Mouse (Mus musculus) stomach, embryonic 16.5 days (tissue): ENCODE measurements around the gene Ank3. TPM values are rescaled to one million over a fixed set of nuclear protein-coding genes. Genes with fewer than 3 reads are reported as not detected.
A peak's percentile ranks its signal among the peaks of the same experiment; 100 is the strongest.

ENCODE experiments used
- ATAC-seq: fragments of 200-750 bp; cut with Nextera tagmentation; 2 replicates; pipeline ENCODE4 v1.8.0; 2017; ENCODE audit warnings: moderate number of reproducible peaks, moderate TSS enrichment; ENCODE audit not compliant: insufficient read depth, low FRiP score
- H3K27ac ChIP-seq: fragments of 300-500 bp; sonication (generic); 2 replicates; pipeline ENCODE4 v1.5.1; 2014; ENCODE audit warnings: low read length
- H3K27me3 ChIP-seq: fragments of 300-500 bp; sonication (generic); 2 replicates; pipeline ENCODE4 v1.6.1; 2014; ENCODE audit warnings: low read length, control low read depth, mixed read lengths; ENCODE audit not compliant: control insufficient read depth, insufficient read depth
- H3K36me3 ChIP-seq: fragments of 300-500 bp; sonication (generic); 2 replicates; pipeline ENCODE4 v1.6.1; 2014; ENCODE audit warnings: low read length; ENCODE audit not compliant: control insufficient read depth, insufficient read depth
- H3K4me1 ChIP-seq: fragments of 300-500 bp; sonication (generic); 2 replicates; pipeline ENCODE4 v1.6.1; 2014; ENCODE audit warnings: low read length, control low read depth, mixed read lengths; ENCODE audit not compliant: control insufficient read depth, insufficient read depth
- H3K4me2 ChIP-seq: fragments of 300-500 bp; sonication (generic); 2 replicates; pipeline ENCODE4 v1.6.1; 2014; ENCODE audit warnings: low read depth, low read length, mixed read lengths
- H3K4me3 ChIP-seq: fragments of 300-500 bp; sonication (generic); replicated peaks from 2 replicates; pipeline ENCODE4 v1.5.1; 2014; ENCODE audit warnings: mild to moderate bottlenecking, low read length
- H3K9ac ChIP-seq: fragments of 300-500 bp; sonication (generic); 2 replicates; pipeline ENCODE4 v1.6.1; 2014; ENCODE audit warnings: low read length
- H3K9me3 ChIP-seq: fragments of 300-500 bp; sonication (generic); replicated peaks from 2 replicates; pipeline ENCODE4 v1.6.1; 2016; ENCODE audit warnings: low read length, control low read depth; ENCODE audit not compliant: control insufficient read depth
- WGBS: fragments of 180-500 bp; shearing (Covaris S2); extraction: QIAGEN DNeasy Blood & Tissue Kit; methylation state at CpG from one replicate; pipeline ENCODE4 v1.1.7; 2014; 5-methylcytosine and 5-hydroxymethylcytosine counted together
- polyA plus RNA-seq: library from polyadenylated mRNA; unstranded; fragments of >200 nt; fragmentation: Nextera tagmentation; extraction: Ambion mirVana; gene quantifications from 2 replicates; pipeline ENCODE4 v1.2.1, GENCODE M21; 2015

Gene Ank3
- polyA plus RNA-seq, 1 experiment from 2014 or later = 37.7 TPM

DNA sequence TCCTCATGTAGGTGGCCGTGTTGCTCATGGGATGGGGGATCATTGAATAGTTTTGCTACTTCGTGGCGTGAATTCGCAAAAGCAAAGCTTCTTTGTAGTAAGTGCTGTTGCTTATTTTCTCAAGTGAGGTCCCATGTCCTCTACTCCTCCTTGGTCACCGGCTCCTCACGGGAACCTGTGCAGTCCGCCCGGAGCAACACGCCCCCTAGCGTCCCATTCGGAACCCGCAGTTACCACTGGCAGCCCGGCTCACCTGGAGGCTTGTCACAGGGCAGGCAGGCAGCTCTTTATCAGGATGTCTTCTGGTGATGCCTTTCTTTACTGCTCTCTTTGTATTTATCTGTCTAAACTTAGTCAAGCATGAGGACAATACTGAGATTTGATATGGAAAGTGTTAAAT lies 157.7 kb downstream of the Ank3 start:
- Histone ChIP-seq H3K27ac (no peak overlapping the region), H3K9me3 (no peaks in the 10 kb centered on the region), H3K4me2 (no peak overlapping the region), H3K4me1 (no peaks in the 10 kb centered on the region), H3K36me3 (no peaks in the 10 kb centered on the region), H3K27me3 (no peaks in the 10 kb centered on the region), H3K4me3 (no peak overlapping the region), H3K9ac (no peak overlapping the region)
- WGBS = 19% methylated on average over 13 of the region's 13 CpGs
- ATAC-seq = no peak

DNA sequence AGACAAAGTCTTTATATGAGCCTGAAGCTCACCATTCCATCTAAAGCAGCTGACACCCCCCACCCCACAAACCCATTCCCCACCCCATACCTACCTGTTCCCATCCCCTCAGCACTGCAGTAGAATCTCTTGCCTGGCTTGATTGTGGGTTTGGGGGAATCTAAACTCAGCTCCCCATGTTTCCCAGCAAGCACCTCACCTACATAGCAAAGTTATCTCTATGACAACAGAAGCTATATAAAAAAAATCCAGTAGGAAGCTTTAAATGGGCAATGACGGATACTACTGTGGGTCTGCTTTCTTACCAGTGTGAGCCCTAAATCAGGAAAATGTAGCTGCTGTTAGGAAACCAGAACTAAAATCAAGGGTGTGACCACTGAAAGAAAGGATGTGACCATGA lies 161.7 kb downstream of the Ank3 start:
- Histone ChIP-seq H3K9me3 (no peaks in the 10 kb centered on the region), H3K4me2 (no peak overlapping the region), H3K36me3 (no peaks in the 10 kb centered on the region), H3K27ac (no peak overlapping the region), H3K4me1 (no peaks in the 10 kb centered on the region), H3K4me3 (no peak overlapping the region), H3K27me3 (no peaks in the 10 kb centered on the region), H3K9ac (no peak overlapping the region)
- ATAC-seq = no peak
- 79% methylated on average over 1 of the region's 1 CpGs for WGBS

DNA sequence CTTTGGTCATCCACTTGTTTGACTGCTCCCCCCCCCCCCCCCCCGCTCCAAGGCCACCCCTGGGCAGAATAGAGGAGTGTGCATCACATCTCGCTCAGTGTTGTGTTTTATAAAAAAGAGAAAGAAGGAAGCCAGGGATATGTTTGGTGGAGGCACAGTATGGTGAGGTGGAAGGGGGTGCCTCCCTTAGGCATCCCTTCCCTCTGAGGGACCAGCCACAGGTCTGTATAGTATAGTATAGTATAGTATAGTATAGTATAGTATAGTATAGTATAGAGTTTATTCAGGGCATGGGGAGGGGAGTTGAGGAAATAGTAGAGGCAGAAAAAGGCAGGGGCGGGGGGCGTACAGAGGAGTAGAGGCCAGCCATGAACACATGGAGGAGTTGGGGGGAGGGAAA lies 164.4 kb downstream of the Ank3 start:
- no peak overlapping the region for H3K27ac ChIP-seq
- H3K27me3 ChIP-seq = no peaks in the 10 kb centered on the region
- H3K4me2 ChIP-seq = no peak overlapping the region
- no peaks in the 10 kb centered on the region for H3K9me3 ChIP-seq
- 87% methylated on average over 3 of the region's 4 CpGs for WGBS
- no peak for ATAC-seq
- H3K4me1 ChIP-seq = no peaks in the 10 kb centered on the region
- H3K9ac ChIP-seq = no peak overlapping the region
- no peaks in the 10 kb centered on the region for H3K36me3 ChIP-seq
- H3K4me3 ChIP-seq = no peak overlapping the region

DNA sequence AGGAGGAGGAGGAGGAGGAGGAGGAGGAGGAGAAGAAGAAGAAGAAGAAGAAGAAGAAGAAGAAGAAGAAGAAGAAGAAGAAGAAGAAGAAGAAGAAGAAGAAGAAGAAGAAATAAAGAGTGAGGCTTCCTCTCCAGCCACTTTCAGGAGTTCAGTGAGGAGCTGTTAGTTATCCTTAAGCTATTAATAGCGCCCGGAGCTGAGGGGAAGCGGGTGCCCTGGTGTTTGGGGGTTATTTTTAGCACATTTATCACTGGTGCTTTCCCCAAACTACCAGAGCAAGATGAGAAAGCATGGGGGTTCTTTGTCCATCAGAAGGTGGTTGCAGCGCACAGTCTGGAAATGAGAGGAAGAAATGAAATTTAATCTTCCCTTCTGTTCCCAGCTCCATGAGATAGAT lies 166.5 kb downstream of the Ank3 start:
- no peak overlapping the region for H3K9ac ChIP-seq
- H3K27me3 ChIP-seq = no peaks in the 10 kb centered on the region
- H3K4me1 ChIP-seq = no peaks in the 10 kb centered on the region
- no peak for ATAC-seq
- no peak overlapping the region for H3K27ac ChIP-seq
- H3K36me3 ChIP-seq = no peaks in the 10 kb centered on the region
- H3K4me2 ChIP-seq = no peak overlapping the region
- H3K4me3 ChIP-seq = no peak overlapping the region
- H3K9me3 ChIP-seq = no peaks in the 10 kb centered on the region
- 65% methylated on average over 4 of the region's 4 CpGs for WGBS

DNA sequence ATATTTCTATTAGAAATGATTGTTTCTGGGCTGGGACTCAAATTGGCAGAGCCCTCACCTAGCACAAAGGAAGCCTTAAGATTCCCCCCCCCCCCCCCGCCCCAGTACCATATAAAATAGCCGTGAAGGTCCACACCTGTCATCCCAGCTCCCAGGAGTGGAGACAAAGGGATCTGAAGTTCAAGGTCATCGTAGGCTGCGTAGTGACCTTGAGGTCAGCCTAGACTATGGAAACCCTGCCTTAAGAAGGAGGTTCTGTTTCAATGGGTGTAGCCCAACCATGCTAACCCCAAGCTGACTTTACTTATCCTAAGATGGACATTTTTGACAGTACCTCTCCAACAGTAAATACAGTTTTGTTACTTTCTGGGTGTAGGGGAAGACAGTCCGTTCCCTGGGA lies 170.4 kb downstream of the Ank3 start:
- no peak overlapping the region for H3K4me3 ChIP-seq
- H3K27ac ChIP-seq = no peak overlapping the region
- no peak overlapping the region for H3K4me2 ChIP-seq
- H3K36me3 ChIP-seq = no peaks in the 10 kb centered on the region
- H3K9ac ChIP-seq = no peak overlapping the region
- H3K27me3 ChIP-seq = no peaks in the 10 kb centered on the region
- 0 out of 2 replicates have a peak, but pooled peaks cover 7% of the 10 kb centered on the region for H3K4me1 ChIP-seq
- no peaks in the 10 kb centered on the region for H3K9me3 ChIP-seq
- no peak for ATAC-seq
- 84% methylated on average over 5 of the region's 5 CpGs for WGBS

DNA sequence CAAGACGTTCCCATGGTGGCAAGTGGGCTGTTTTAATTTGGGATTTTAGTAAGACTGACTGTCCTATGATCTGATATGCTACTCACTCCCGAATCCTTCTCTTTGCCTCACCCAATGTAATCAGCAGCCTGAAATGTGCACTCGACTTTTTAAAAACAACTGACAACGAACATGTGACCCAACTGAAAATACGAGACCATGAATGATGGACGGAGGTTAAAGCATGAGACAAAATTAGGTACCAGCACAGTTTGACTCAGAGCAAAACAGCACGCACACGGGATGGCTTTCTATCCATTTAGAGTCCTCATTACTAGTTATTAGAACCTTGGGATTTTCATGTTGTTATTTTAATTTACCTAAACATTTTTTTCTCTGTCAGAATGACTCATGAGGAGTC lies 171.2 kb downstream of the Ank3 start:
- no peak overlapping the region for H3K4me3 ChIP-seq
- H3K27ac ChIP-seq = no peak overlapping the region
- H3K9ac ChIP-seq = no peak overlapping the region
- peaks cover 12% of the 10 kb centered on the region; the same call in 1 of the 2 replicates for H3K4me1 ChIP-seq
- no peaks in the 10 kb centered on the region for H3K27me3 ChIP-seq
- no peak overlapping the region for H3K4me2 ChIP-seq
- H3K36me3 ChIP-seq = no peaks in the 10 kb centered on the region
- 55% methylated on average over 8 of the region's 8 CpGs for WGBS
- no peaks in the 10 kb centered on the region for H3K9me3 ChIP-seq
- no peak for ATAC-seq

DNA sequence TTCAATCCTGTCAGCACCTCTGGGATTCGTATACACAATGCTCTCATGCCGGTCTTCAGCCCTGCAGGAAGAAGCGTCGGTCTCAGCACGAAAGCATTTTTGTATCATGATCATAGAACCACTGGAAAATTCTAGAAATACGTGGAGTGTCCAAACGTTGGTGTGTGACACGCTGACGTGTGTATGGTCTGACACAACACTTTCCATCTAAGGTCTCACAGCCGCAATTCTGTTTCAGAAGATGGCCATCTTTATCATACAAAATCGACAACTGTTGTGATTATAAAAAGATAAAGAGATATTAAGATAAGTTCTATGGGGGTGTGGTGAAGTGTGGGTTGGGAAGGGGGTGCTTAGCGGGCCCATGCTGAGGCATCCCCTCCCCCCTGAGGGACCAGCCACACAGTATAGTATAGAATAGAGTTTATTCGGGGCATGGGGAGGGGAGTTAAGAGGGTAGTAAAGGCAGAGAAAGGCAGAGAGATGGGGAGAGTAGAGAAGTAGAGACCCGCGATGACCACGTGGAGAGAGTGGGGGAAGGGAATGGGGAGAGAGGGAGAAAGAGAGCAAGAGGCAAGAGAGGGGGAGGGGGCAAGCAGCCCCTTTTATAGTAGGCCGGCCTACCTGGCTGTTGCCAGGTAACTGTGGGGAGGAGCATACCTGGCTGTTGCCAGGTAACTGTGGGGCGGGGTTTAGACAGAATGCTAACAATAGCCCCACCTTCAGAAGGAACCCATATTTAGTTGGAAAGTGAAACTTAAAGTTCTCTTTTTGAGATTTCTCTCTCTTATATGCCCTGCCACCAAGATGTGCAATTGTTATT lies 172.1 kb downstream of the Ank3 start:
- Histone ChIP-seq H3K4me1 (peaks cover 12% of the 10 kb centered on the region; the same call in 1 of the 2 replicates), H3K27ac (0 out of 2 replicates have a peak overlapping the region, but pooled peaks have one; percentile 47), H3K4me2 (peak overlapping the region; percentile 61), H3K9me3 (no peaks in the 10 kb centered on the region), H3K9ac (peak overlapping the region; percentile 53; the same call in 1 of the 2 replicates), H3K36me3 (no peaks in the 10 kb centered on the region), H3K27me3 (no peaks in the 10 kb centered on the region), H3K4me3 (peak overlapping the region; percentile 41)
- 29% methylated on average over 18 of the region's 18 CpGs for WGBS
- ATAC-seq = no peak

DNA sequence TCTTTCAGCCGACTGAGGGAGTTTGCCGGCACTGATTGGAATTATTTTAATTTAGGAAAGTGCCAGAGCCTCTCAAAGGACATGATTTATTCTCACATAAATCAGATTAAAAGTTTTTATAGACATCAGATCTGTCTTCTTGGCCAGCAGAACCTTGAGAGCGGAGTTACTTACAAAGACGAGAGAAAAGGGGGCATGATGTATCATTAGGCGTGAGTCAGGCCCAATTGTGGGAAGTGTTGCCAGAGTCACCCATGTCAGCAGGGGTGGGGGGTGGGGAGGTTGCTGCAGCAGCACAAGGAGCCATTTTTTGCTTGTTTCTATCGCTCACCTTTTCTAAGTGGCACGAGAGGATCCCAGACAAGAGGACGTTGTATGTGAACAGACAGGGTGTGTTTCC lies 172.8 kb downstream of the Ank3 start:
- peak overlapping the region; percentile 53 for H3K9ac ChIP-seq
- H3K9me3 ChIP-seq = no peaks in the 10 kb centered on the region
- no peaks in the 10 kb centered on the region for H3K36me3 ChIP-seq
- H3K4me3 ChIP-seq = peak overlapping the region; percentile 41
- ATAC-seq = no peak
- H3K4me1 ChIP-seq = peaks cover 12% of the 10 kb centered on the region; the same call in 1 of the 2 replicates
- 2% methylated on average over 8 of the region's 8 CpGs for WGBS
- peak overlapping the region; percentile 47 for H3K27ac ChIP-seq
- H3K27me3 ChIP-seq = no peaks in the 10 kb centered on the region
- peak overlapping the region; percentile 61 for H3K4me2 ChIP-seq

DNA sequence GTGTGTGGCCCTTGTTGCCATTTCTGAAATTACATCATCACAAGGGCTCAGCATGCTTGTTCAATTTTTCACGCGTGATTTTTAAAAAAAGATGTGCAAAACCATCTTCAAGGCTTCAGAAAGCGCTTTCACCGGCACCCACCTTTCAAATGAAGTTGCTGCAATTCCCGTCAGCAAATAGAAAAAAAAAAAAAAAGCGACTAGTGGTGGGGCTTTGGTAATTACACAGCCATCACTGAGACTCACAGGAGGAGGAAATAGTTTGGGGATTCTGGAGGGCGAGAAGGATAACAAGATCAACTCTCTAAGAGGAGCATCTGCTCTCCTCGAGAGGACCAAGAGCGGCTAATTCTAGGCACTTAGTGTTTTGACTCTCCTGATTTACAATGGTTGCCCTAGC lies 173.4 kb downstream of the Ank3 start:
- Histone ChIP-seq H3K9me3 (no peaks in the 10 kb centered on the region), H3K27ac (no peak overlapping the region), H3K27me3 (no peaks in the 10 kb centered on the region), H3K4me3 (peak overlapping the region; percentile 41), H3K36me3 (no peaks in the 10 kb centered on the region), H3K4me2 (peak overlapping the region; percentile 61), H3K4me1 (peaks cover 16% of the 10 kb centered on the region), H3K9ac (no peak overlapping the region; the same call in 1 of the 2 replicates)
- WGBS = 2% methylated on average over 9 of the region's 9 CpGs
- no peak for ATAC-seq
